8 mouse cellular contexts compared by ENCODE assay signal in genomic region chr8:109705320-109706075, GRCm38 (mm10). TPM values are rescaled to one million over a fixed set of nuclear protein-coding genes. Genes with fewer than 3 reads are reported as not detected.
DNase-seq lines count a peak whose midpoint lies in the region; ATAC-seq and TF ChIP-seq lines count a peak whose summit lies in the region.

Gene Zfp821 (plus strand): TSS chr8:109705546.

- peak within 1 kb of the TSS; percentile 97 for H3K9ac ChIP-seq in embryonic facial prominence, embryonic 15.5 days
- H3K9ac ChIP-seq in kidney, embryonic 15.5 days: peak within 1 kb of the TSS; percentile 93

- no peaks in the 10 kb centered on the region; the same call in 1 of the 2 replicates for H3K4me1 ChIP-seq in bone marrow, adult 2 months (ENCODE audit: control insufficient read depth, insufficient read depth, low read length)
- peaks cover 19% of the 10 kb centered on the region for H3K4me1 ChIP-seq in embryonic facial prominence, embryonic 15.5 days
- H3K4me1 ChIP-seq in heart, embryonic 10.5 days: peaks cover 22% of the 10 kb centered on the region
- H3K4me1 ChIP-seq in kidney, embryonic 15.5 days: peaks cover 25% of the 10 kb centered on the region

- H3K4me2 ChIP-seq in embryonic facial prominence, embryonic 15.5 days (replicated peaks): peak within 1 kb of the TSS; percentile 82
- H3K4me2 ChIP-seq in kidney, embryonic 15.5 days: peak within 1 kb of the TSS; percentile 91

- peak; percentile 79 for DNase-seq in 416B (ENCODE audit: low read depth)
- peak; percentile 93 for DNase-seq in heart, embryonic 10.5 days (ENCODE audit: low spot score)
- DNase-seq in liver: peak; percentile 97
- DNase-seq in spleen, postnatal 4 days (ENCODE audit: low spot score in 2 of 2): peak; percentile 96 to 97

- TF ChIP-seq POLR2A in bone marrow, adult 2 months (IDR thresholded peaks at IDR 0.05; ENCODE audit: borderline replicate concordance, control insufficient read depth, low read depth, low read length): peak; percentile 42; the same call in 1 of the 2 replicates

- peaks cover 20% of the 10 kb centered on the region for H3K36me3 ChIP-seq in embryonic facial prominence, embryonic 15.5 days
- H3K36me3 ChIP-seq in heart, embryonic 10.5 days: peaks cover 30% of the 10 kb centered on the region
- peaks cover 30% of the 10 kb centered on the region for H3K36me3 ChIP-seq in kidney, embryonic 15.5 days

- peak within 1 kb of the TSS; percentile 95 for H3K27ac ChIP-seq in bone marrow, adult 2 months (ENCODE audit: control insufficient read depth, insufficient read depth, low read depth, low read length, poor library complexity)
- H3K27ac ChIP-seq in embryonic facial prominence, embryonic 15.5 days (replicated peaks): peak within 1 kb of the TSS; percentile 97
- H3K27ac ChIP-seq in heart, embryonic 10.5 days: peak within 1 kb of the TSS; percentile 100
- peak within 1 kb of the TSS; percentile 93 for H3K27ac ChIP-seq in kidney, embryonic 15.5 days

- ATAC-seq in embryonic facial prominence, embryonic 15.5 days (ENCODE audit: insufficient number of reproducible peaks, low FRiP score, low TSS enrichment, low read depth): peak; percentile 93
- peak; percentile 92 for ATAC-seq in kidney, embryonic 15.5 days (replicated peaks; ENCODE audit: low FRiP score)
- ATAC-seq in monocyte, adult 5-6 weeks (replicated peaks; ENCODE audit: insufficient number of reproducible peaks, low FRiP score, low TSS enrichment, poor library complexity, severe bottlenecking): peak; percentile 61

- H3K9me3 ChIP-seq in embryonic facial prominence, embryonic 15.5 days (replicated peaks): no peaks in the 10 kb centered on the region
- H3K9me3 ChIP-seq in heart, embryonic 10.5 days: no peaks in the 10 kb centered on the region
- no peaks in the 10 kb centered on the region for H3K9me3 ChIP-seq in kidney, embryonic 15.5 days (replicated peaks)

- no peak for TF ChIP-seq CTCF in bone marrow, adult 2 months (IDR thresholded peaks at IDR 0.05; ENCODE audit: control insufficient read depth, insufficient read depth, low read length)

- WGBS in bone marrow, adult 2 months: under 1% methylated on average over 93 of the region's 100 CpGs
- WGBS in embryonic facial prominence, embryonic 15.5 days: under 1% methylated on average over 83 of the region's 100 CpGs
- under 1% methylated on average over 85 of the region's 100 CpGs for WGBS in heart, embryonic 10.5 days
- WGBS in kidney, embryonic 15.5 days: under 1% methylated on average over 79 of the region's 100 CpGs

- H3K27me3 ChIP-seq in embryonic facial prominence, embryonic 15.5 days: 0 out of 2 replicates have a peak, but pooled peaks cover 3% of the 10 kb centered on the region
- peaks cover 4% of the 10 kb centered on the region; the same call in 1 of the 2 replicates for H3K27me3 ChIP-seq in heart, embryonic 10.5 days (ENCODE audit: insufficient read depth, poor library complexity, severe bottlenecking)
- H3K27me3 ChIP-seq in kidney, embryonic 15.5 days: peaks cover 4% of the 10 kb centered on the region; the same call in 1 of the 2 replicates

- peak within 1 kb of the TSS; percentile 78 for H3K4me3 ChIP-seq in bone marrow, adult 2 months (replicated peaks; ENCODE audit: control insufficient read depth, low read depth, low read length)
- peak within 1 kb of the TSS; percentile 90 for H3K4me3 ChIP-seq in embryonic facial prominence, embryonic 15.5 days (replicated peaks)
- peak within 1 kb of the TSS; percentile 97 for H3K4me3 ChIP-seq in heart, embryonic 10.5 days
- H3K4me3 ChIP-seq in kidney, embryonic 15.5 days (replicated peaks): peak within 1 kb of the TSS; percentile 73

RNA-seq across cellular contexts. Expression of gene Zfp821, which starts in this region (rescaled TPM):
- polyA plus RNA-seq in bone marrow, adult 2 months (2011; ENCODE audit: insufficient read depth, insufficient read length, low replicate concordance, missing spikeins): 10.8 and 18.6 TPM in 2 replicates
- polyA plus RNA-seq in embryonic facial prominence, embryonic 15.5 days (2015; fragmentation: Nextera tagmentation; extraction: Ambion mirVana): 31.0 and 33.1 TPM in 2 replicates
- polyA plus RNA-seq in heart, embryonic 10.5 days (2016; fragmentation: Nextera tagmentation; extraction: Ambion mirVana): 18.5 and 23.4 TPM in 2 replicates
- 28.1 and 31.6 TPM in 2 replicates for polyA plus RNA-seq in kidney, embryonic 15.5 days (2015; fragmentation: Nextera tagmentation; extraction: Ambion mirVana)
- total RNA-seq in monocyte, adult 5-6 weeks (2017): 12.7 to 16.6 TPM (median 16.3 TPM) in 3 replicates

Comparison
In these comparisons a context has a peak if more than half of its experiments do, and no peak if none do; other contexts are left out.
1. Peak in every context shown above with its lines: DNase-seq, ATAC-seq, H3K4me3 ChIP-seq and H3K27ac ChIP-seq.